Mouse (Mus musculus) olfactory bulb, adult 2 months (tissue): Measurements from ENCODE around the gene Acer2.

Source experiments
- CTCF ChIP-seq: fragments of 200-500 bp; IDR thresholded peaks from 2 replicates; pipeline ENCODE4 v1.5.1; 2012; ENCODE audit warnings: low read depth, mild to moderate bottlenecking, low read length, moderate library complexity; ENCODE audit not compliant: insufficient read depth
- POLR2A ChIP-seq: fragments of 200-500 bp; IDR thresholded peaks from 2 replicates; pipeline ENCODE4 v1.6.1; 2012; ENCODE audit warnings: mild to moderate bottlenecking, low read depth, low read length, moderate library complexity; ENCODE audit not compliant: insufficient read depth

DNA sequence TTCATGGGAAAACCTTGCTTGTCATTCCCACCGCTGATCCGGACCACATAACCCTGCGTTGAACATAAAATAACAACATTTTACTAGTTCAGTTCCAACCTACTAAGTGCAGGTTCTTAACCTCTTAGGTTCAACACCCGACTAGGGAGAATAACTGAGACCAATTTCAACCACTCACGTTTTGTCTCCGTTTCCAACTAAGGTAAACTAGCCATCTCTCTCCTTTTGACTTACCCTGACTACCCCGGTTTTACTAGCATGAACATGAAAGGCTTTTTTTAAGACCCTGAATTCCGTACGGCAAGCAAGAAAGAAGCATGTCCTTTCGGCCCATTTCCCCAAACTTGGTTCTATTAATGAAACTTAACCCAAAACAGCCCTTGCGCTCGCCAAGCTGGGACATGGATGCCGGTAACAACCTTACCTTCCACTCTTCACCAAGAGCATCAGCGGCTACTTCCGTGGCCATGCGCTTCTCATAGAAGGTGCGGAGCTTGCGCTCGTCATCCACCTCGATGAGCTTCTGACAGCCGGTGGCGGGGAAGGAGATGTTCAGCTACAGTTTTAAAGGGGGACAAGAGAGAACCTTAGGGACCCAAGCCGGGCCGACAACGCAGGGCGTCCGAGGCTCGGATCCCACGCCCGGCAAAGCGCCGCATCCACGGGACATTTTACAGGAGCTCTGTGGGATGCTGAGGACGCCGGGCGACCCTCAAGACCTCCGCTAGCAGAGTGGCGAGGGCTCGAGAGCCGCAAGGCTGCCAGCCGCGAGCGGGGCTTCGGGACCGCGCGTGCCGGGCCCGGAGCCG lies 17.7 kb upstream of the Acer2 start:
- TF ChIP-seq CTCF (no peak), POLR2A (no peak)
